Mouse (Mus musculus) B cell, adult 2 months (primary cell): ENCODE data around the gene Klhl12.
A peak's percentile ranks its signal among the peaks of the same experiment; 100 is the strongest.
"Not testable (repeated sequence)": the region's sequence is repeated elsewhere in the genome, so short reads cannot be mapped to it uniquely, and the experiment has no call there.

Source experiments
- DNase-seq, 2 experiments: peaks; one replicate each; pipeline ENCODE4 v3.0.0; 2022

Klhl12 gene

DNA sequence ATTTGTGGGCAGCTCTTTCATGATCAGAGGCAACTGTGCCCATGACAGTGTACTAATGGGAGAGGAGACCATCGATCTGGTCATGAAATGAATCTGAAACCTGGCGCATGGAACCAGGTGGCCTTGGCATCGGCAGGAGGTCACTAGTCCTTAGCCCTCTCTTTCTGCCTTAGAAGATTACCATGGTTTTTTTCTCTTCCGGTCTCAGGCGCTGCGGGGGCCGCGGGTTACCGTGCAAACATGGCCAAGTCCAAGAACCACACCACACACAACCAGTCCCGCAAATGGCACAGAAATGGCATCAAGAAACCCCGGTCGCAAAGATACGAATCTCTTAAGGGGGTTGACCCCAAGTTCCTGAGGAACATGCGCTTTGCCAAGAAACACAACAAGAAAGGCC is 62.5 kb downstream of the Klhl12 start:
- DNase-seq, result not testable (repeated sequence)

DNA sequence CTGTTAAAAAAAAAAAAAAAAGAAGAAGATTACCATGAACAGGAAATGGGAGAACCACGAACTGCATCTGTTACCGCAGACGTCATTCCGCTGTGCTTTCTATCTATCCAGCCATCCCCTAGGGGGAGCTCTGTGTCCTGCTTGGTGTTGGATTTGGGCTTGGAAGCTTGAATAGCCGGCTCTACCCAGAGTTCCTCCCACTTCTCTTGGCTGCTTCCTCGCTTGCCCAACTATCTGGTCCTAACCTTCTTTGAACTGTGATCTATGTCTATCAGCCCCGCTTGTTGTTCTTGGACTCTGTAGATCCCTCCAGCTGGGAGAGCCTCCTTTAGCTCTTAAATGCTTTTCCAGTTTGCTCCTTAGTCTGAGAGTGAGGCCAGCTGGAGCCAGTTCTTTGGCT is 63.3 kb downstream of the Klhl12 start:
- peak; percentile 64 to 68 for DNase-seq

DNA sequence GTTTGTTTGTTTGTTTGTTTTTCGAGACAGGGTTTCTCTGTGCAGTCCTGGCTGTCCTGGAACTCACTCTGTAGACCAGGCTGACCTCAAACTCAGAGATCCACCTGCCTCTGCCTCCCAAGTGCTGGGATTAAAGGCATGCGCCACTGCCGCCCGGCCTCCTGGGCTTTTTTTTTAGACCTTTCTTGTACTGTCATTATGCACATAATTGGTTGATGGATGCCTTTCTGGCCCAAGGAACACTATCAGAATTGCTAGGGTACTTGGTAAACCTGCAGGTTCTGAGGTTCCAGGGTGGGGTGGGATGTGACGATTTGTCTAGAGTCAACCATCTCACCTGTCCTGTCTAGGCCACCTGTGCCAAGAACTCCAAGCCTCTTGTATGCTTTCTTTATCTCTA is 63.9 kb downstream of the Klhl12 start:
- not testable (repeated sequence) for DNase-seq

DNA sequence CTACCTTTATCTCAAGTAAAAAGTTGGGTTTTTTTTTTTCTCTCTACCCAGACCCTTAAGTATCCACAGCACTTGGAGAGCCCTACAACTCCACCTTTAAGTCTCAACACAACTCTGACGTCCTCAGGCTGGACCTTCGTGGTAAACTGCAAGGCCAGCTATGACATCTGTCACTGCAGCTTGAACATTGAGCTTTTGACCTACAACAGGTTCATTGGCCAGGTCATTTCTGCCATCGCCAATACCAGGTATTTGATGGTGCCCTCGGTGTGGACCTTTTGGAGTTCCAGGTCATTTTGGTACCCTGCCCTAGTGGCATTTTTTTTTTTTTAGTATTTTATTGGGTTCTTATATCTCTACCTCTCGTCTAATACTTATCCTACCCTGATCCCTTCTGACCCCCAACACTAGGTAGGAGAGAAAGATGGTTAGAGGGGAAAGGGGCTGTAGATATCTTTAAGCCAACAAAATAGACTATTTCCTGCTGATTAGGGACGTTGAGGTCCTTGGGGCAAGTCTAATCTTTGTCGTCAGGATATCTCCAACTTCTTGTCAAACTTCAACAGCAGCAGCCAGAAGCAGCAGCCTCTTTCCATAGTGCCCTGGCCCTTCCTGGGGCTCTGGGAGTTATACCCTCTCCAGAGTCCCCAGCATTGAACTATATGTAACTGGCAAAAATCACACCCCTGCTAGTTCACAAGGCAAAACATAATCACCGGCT is 64.8 kb downstream of the Klhl12 start:
- DNase-seq, result no peak

DNA sequence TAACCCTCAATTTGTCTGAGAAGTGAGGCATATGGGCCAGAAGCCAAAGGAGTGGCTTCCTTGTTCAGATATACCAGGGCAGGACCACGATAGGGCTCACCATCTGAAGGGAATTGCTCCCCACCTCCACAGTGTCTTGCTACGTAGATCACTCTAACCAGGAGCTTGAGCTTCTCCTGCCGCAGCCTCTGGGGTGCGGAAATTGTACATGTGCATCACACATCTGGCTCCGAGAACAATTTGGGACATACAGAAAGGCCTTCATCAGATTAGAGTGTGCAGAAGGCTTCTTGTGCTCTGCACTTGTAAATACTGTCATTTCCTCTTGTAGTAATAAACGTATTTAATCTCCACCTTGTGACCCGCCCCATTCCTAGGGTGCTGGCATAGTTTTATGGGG is 65.8 kb downstream of the Klhl12 start:
- no peak for DNase-seq

DNA sequence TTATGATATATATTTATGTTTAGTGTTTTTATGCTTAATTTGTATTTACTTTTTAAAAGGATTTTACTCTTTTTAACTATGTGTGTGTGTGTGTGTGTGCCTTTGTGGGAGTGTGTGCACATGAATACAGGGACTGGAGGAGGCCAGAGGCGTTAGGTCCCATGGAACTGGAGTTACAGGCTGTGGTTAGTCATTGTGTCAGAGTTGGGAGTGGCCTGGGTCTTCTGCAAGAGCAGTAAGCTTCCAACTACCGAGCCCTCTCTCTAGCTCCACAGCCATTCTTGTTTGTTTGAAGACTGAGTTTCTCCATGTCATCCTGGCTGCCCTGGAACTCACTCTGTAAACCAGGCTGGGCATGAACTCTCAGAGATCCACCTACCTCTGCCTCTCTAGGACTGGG is 67.0 kb downstream of the Klhl12 start:
- DNase-seq, result no peak

DNA sequence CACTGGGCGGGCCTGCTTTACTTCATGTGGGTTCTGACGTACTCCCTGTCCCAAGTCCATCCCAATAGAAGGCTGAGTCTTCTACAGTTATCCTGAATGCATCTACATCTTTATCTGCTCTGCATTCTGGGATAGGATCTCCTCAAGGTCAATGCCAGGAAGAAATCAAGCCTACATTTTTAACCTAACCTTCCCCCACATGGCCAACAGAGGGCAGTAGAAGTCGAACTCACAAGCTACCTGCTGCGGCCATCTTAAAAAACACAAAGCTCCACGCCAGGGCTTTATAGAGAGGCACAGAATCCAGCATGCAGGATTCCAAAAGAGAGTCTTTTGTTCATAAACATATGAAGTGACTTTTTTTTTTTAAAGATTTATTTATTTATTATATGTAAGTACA is 69.1 kb downstream of the Klhl12 start:
- DNase-seq, result peak; percentile 53 to 57

DNA sequence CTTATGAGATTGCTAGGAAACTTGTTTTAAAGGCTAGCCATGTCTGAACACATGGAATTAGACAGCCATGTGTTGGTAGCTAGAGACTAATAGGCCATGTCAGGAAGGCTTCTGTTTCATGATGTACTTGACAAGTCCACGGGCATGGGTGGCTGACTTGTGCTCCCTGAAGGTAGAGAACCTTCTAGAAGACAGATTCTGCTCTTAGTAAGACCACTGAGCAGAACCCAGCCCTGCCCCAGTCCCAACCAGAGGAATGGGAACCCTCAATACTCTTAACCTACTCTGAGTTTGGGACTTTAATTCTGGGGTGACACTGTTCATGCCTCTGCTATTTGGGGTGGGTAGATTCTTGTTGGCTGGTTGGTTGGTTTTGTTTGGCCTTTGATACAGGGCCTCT is 69.7 kb downstream of the Klhl12 start:
- DNase-seq, result no peak

DNA sequence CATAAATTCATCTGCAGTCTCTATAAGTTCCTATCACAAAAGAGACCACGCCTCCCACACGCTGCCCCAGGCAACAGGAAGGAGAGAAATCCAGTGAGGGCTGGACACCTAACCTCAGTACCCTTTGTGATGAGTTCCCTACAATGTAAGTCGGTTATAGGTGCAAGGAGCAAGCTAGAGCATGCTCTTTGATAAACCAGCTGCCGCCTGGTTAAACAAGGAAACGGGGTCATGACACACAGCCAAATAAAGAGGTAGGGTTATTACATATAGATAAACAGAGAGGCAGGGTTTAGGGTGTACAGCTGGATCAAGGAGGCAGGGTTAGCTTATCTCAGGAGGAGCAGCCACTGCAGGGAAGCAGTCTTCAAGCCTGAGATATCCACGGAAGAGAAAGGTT is 71.4 kb downstream of the Klhl12 start:
- DNase-seq, result no peak

DNA sequence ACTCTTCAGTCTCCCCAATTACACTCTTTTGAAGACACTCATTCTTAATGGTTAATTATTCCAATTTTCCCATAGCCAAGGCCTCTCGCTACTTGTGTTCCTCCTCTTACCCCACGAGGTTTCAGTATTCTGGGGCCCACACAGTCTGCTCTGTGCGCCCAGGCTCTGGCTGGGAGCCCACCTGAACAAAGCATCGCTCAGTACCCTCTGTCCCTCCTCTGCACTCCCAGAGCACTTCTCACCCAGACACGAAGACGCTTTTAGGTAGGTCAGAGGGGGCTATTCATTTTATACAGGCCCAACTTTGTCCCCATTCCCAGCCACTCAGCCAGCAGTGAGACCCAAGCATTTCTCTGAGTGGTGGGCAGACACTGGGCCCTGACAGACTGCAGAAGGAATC is 75.3 kb downstream of the Klhl12 start:
- DNase-seq, result no peak

DNA sequence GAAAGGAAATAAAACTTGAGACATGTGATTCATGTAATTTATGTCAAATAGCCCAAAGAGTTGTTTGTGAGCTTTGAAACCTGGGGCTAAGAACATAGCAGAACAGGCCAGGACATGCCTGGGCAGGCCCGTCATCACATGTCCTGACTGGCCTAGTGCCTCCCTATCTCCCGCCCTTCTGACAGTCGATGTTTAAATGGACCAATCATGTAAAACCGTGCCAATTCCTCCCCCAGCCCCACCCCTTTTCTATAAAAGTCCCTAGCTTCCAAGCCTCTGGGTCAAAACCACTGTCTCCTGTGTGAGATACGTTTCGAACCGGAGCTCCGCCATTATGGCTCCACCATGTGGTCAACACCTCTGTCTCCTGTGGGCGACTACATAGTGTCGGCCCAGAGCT is 78.4 kb downstream of the Klhl12 start:
- not testable (repeated sequence) for DNase-seq

DNA sequence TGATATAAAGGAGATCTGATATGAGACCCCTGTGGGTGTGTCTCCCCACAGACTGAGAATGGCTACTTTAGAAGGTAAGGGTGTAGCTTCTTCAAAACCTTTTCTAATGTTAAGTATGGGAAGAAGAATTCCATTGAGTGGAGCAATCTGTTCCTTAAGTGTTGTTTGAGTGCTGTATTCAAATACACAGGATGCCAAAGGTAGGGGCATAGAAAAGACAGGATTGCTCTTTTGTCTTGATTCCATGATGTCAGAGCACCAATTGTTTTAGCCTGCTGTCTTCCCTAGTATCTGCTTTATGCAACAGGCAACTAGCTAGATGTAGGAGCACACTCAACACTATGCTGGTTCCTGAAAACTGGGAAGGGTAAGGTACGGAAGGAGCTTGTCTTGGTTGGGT is 79.7 kb downstream of the Klhl12 start:
- DNase-seq, result no peak

DNA sequence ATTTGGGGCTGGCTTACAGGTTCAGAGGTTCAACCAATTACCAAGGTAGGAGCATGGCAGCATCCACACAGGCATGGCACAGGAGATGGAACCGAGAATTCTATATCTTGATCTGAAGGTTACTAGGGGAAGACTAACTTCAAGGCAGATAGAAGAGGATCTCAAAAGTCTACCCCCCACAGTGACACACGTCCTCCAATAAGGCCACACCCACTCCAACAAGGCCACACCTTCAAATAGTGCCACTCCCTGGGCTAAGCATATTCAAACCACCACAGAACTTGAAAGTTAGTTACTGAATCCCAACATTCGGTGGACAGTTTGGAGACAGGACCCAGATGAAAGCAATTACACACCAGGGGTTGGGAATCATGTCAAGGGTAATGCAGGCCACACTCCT is 80.2 kb downstream of the Klhl12 start:
- DNase-seq, result no peak

DNA sequence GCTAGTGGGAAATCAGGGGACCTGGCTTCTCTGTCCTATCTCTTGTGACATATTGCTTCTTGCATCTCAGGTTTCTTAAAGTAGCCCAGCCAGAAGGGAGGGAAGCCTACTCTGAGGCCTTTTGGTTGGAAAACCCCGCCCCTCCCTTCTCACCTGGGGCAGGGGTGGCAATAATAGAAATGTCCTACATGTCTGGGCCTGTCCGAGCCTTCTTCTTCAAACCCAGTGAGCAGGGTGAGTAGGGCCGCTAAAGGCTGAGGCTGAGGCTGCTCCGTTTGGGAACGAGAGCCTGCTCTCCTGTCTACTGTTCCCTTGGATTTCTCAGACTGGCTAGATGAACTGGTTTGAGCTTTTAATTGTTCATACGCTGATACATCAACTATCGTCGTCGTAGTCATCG is 85.3 kb downstream of the Klhl12 start:
- DNase-seq, result no peak
